Mouse (Mus musculus) neural tube, embryonic 12.5 days (tissue): ENCODE results near the gene Nynrin. TPM values are rescaled to one million over a fixed set of nuclear protein-coding genes. Genes with fewer than 3 reads are reported as not detected.

Source experiments
- ATAC-seq: fragments of 200-750 bp; cut with Nextera tagmentation; 2 replicates; pipeline ENCODE4 v1.8.0; 2017; ENCODE audit warnings: low read depth, mild to moderate bottlenecking, moderate TSS enrichment, moderate library complexity; ENCODE audit not compliant: low FRiP score
- H3K27ac ChIP-seq: fragments of 300-500 bp; sonication (generic); 2 replicates; pipeline ENCODE4 v1.5.1; 2016
- H3K27me3 ChIP-seq: fragments of 300-500 bp; sonication (generic); replicated peaks from 2 replicates; pipeline ENCODE4 v1.6.1; 2016; ENCODE audit warnings: mild to moderate bottlenecking
- H3K36me3 ChIP-seq: fragments of 300-500 bp; sonication (generic); 2 replicates; pipeline ENCODE4 v1.6.1; 2016; ENCODE audit warnings: mild to moderate bottlenecking
- H3K4me1 ChIP-seq: fragments of 300-500 bp; sonication (generic); 2 replicates; pipeline ENCODE4 v1.6.1; 2016
- H3K4me2 ChIP-seq: fragments of 300-500 bp; sonication (generic); replicated peaks from 2 replicates; pipeline ENCODE4 v1.6.1; 2016; ENCODE audit warnings: mild to moderate bottlenecking
- H3K4me3 ChIP-seq: fragments of 300-500 bp; sonication (generic); 2 replicates; pipeline ENCODE4 v1.5.1; 2016
- H3K9ac ChIP-seq: fragments of 300-500 bp; sonication (generic); 2 replicates; pipeline ENCODE4 v1.6.1; 2016; ENCODE audit warnings: mild to moderate bottlenecking
- H3K9me3 ChIP-seq: fragments of 300-500 bp; sonication (generic); 2 replicates; pipeline ENCODE4 v1.6.1; 2016; ENCODE audit warnings: mild to moderate bottlenecking
- WGBS: fragments of 180-500 bp; shearing (Covaris S2); methylation state at CpG from one replicate; pipeline ENCODE4 v1.1.7; 2016; 5-methylcytosine and 5-hydroxymethylcytosine counted together
- polyA plus RNA-seq: library from polyadenylated mRNA; unstranded; fragments of >200 nt; fragmentation: Nextera tagmentation; extraction: Ambion mirVana; gene quantifications from 2 replicates; pipeline ENCODE4 v1.2.1, GENCODE M21; 2016

Gene Nynrin
- polyA plus RNA-seq, 1 experiment from 2014 or later, result 21.5 TPM

DNA sequence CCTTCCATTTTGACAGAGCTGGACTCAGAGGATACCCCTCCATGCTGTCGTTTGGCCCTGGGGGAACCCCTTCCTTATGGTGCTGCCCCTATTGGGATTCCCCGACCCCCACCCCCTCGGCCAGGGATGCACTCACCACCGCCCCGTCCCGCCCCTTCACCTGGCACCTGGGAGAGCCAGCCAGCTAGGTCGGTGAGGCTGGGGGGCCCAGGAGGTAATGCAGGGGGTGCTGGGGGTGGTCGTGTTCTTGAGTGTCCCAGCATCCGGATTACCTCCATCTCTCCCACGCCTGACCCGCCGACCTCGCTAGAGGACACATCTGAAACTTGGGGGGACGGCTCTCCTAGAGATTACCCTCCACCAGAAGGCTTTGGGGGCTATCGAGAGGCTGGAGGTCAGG, 27.7 kb upstream of the Nynrin start:
- Histone ChIP-seq H3K4me1 (peaks cover 27% of the 10 kb centered on the region), H3K36me3 (no peaks in the 10 kb centered on the region), H3K4me2 (peak overlapping the region; percentile 85), H3K4me3 (peak overlapping the region; percentile 49), H3K27ac (no peak overlapping the region), H3K27me3 (peaks cover 24% of the 10 kb centered on the region), H3K9me3 (no peaks in the 10 kb centered on the region), H3K9ac (peak overlapping the region; percentile 58; the same call in 1 of the 2 replicates)
- 1% methylated on average over 15 of the region's 15 CpGs for WGBS
- no peak for ATAC-seq

GRCm38 (mm10) chr14:55826551-55827340, 27.1 kb upstream of the Nynrin start:
- Histone ChIP-seq H3K27ac (no peak overlapping the region), H3K9ac (peak overlapping the region; percentile 58; the same call in 1 of the 2 replicates), H3K36me3 (no peaks in the 10 kb centered on the region), H3K27me3 (peaks cover 24% of the 10 kb centered on the region), H3K9me3 (no peaks in the 10 kb centered on the region), H3K4me1 (peaks cover 27% of the 10 kb centered on the region), H3K4me3 (peak overlapping the region; percentile 49), H3K4me2 (peak overlapping the region; percentile 85)
- WGBS, result 9% methylated on average over 41 of the region's 41 CpGs
- no peak for ATAC-seq

GRCm38 (mm10) chr14:55828716-55829263, 25.0 kb upstream of the Nynrin start:
- Histone ChIP-seq H3K4me3 (no peak overlapping the region), H3K4me1 (peaks cover 27% of the 10 kb centered on the region), H3K9ac (no peak overlapping the region), H3K9me3 (no peaks in the 10 kb centered on the region), H3K4me2 (0 out of 2 replicates have a peak overlapping the region, but pooled peaks have one; percentile 12), H3K27me3 (peaks cover 24% of the 10 kb centered on the region), H3K36me3 (no peaks in the 10 kb centered on the region), H3K27ac (no peak overlapping the region)
- no peak for ATAC-seq
- 43% methylated on average over 3 of the region's 3 CpGs for WGBS

GRCm38 (mm10) chr14:55829854-55830253, 24.0 kb upstream of the Nynrin start:
- Histone ChIP-seq H3K27me3 (peaks cover 24% of the 10 kb centered on the region), H3K27ac (no peak overlapping the region), H3K4me2 (no peak overlapping the region), H3K9me3 (no peaks in the 10 kb centered on the region), H3K9ac (no peak overlapping the region), H3K36me3 (no peaks in the 10 kb centered on the region), H3K4me1 (peaks cover 16% of the 10 kb centered on the region), H3K4me3 (no peak overlapping the region)
- ATAC-seq, result no peak
- 94% methylated on average over 16 of the region's 16 CpGs for WGBS

- Histone ChIP-seq H3K4me2 (no peak overlapping the region), H3K9me3 (no peaks in the 10 kb centered on the region), H3K27ac (no peak overlapping the region), H3K4me3 (no peak overlapping the region), H3K9ac (no peak overlapping the region), H3K27me3 (peaks cover 21% of the 10 kb centered on the region), H3K36me3 (no peaks in the 10 kb centered on the region), H3K4me1 (peaks cover 11% of the 10 kb centered on the region)
- ATAC-seq, result no peak
- WGBS, result 84% methylated on average over 4 of the region's 4 CpGs
Observed at GRCm38 (mm10) chr14:55830331-55830730, 23.5 kb upstream of the Nynrin start.

DNA sequence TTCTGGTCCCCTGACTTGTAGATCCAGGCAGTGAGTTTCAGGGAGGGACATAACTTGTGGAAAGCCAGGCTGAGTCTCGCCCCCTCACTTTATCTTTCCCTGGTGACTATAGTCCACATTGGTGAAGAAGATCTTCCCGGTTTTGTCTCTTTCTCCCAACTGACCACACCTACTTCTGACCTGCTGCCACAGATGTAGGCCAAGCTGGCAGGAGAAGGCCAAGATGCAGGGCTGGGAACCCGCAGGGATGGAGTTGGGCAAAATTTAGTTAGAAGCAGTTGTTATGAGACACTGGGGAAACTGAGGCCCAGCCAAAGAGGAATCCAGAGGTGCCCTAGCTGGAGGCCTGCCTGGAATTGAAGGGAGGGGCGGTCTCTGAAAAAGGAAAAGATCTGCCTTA, 20.7 kb upstream of the Nynrin start:
- Histone ChIP-seq H3K4me2 (no peak overlapping the region), H3K9me3 (no peaks in the 10 kb centered on the region), H3K4me3 (no peak overlapping the region), H3K36me3 (no peaks in the 10 kb centered on the region), H3K9ac (no peak overlapping the region), H3K27ac (no peak overlapping the region), H3K4me1 (no peaks in the 10 kb centered on the region), H3K27me3 (0 out of 2 replicates have a peak, but pooled peaks cover 3% of the 10 kb centered on the region)
- WGBS, result 85% methylated on average over 4 of the region's 4 CpGs
- ATAC-seq, result no peak

- Histone ChIP-seq H3K4me3 (no peak overlapping the region), H3K27me3 (no peaks in the 10 kb centered on the region), H3K4me1 (no peaks in the 10 kb centered on the region), H3K36me3 (no peaks in the 10 kb centered on the region), H3K9me3 (no peaks in the 10 kb centered on the region), H3K27ac (no peak overlapping the region), H3K4me2 (no peak overlapping the region), H3K9ac (no peak overlapping the region)
- no peak for ATAC-seq
- WGBS, result 76% methylated on average over 5 of the region's 5 CpGs
Observed at GRCm38 (mm10) chr14:55834808-55835533, 18.8 kb upstream of the Nynrin start.

DNA sequence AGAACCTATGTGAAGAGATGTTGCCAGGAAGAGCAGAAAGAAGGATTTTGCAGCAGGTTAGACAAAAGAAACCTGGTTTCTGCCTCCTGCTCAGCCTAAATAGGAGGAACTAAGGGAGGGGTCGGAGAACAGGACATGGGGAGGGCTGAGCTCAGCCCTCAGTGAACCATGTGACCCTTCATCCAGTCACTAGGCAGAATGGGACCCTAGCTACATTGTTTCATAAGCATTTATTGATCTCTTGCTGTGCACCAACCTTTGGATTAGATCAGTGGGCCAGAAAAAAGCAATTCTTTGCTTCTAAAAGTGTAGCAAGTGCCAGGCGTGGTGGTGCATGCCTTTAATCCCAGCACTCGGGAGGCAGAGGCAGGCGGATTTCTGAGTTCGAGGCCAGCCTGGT, 15.5 kb upstream of the Nynrin start:
- 90% methylated on average over 5 of the region's 5 CpGs for WGBS
- no peak overlapping the region for H3K4me2 ChIP-seq
- H3K4me3 ChIP-seq, result no peak overlapping the region
- no peak for ATAC-seq
- no peaks in the 10 kb centered on the region for H3K9me3 ChIP-seq
- no peak overlapping the region for H3K27ac ChIP-seq
- no peaks in the 10 kb centered on the region for H3K27me3 ChIP-seq
- no peaks in the 10 kb centered on the region for H3K36me3 ChIP-seq
- H3K4me1 ChIP-seq, result no peaks in the 10 kb centered on the region
- H3K9ac ChIP-seq, result no peak overlapping the region

DNA sequence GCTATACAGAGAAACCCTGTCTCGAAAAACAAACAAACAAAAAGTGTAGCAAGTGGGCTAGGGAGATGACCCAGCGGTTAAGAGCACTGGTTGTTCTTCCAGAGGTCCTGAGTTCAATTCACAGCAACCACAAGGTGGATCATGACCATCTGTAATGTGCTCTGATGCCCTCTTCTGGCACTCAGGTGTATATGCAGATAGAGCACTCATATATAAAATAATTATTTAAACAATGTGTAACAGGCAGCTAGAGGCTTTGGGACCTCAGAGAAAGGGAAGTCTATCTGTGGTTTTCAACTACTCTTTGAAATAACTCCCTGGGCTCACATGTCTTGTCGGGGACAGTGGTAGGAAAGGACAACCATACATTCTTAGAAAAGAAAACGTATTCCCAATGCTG, 15.1 kb upstream of the Nynrin start:
- no peak for ATAC-seq
- Histone ChIP-seq H3K4me3 (no peak overlapping the region), H3K9ac (no peak overlapping the region), H3K27ac (no peak overlapping the region), H3K4me1 (no peaks in the 10 kb centered on the region), H3K36me3 (no peaks in the 10 kb centered on the region), H3K27me3 (no peaks in the 10 kb centered on the region), H3K4me2 (no peak overlapping the region), H3K9me3 (no peaks in the 10 kb centered on the region)
- 84% methylated on average over 4 of the region's 4 CpGs for WGBS

GRCm38 (mm10) chr14:55840853-55841366, 12.9 kb upstream of the Nynrin start:
- no peak for ATAC-seq
- 58% methylated on average over 4 of the region's 4 CpGs for WGBS

GRCm38 (mm10) chr14:55842794-55843193, 11.0 kb upstream of the Nynrin start:
- no peaks in the 10 kb centered on the region for H3K4me1 ChIP-seq
- WGBS, result 79% methylated on average over 4 of the region's 4 CpGs
- no peak for ATAC-seq

More at GRCm38 (mm10) chr14:55840853-55841366, 12.9 kb upstream of the Nynrin start:
- H3K9me3 ChIP-seq, result no peaks in the 10 kb centered on the region
- no peak overlapping the region for H3K4me2 ChIP-seq
- H3K27me3 ChIP-seq, result no peaks in the 10 kb centered on the region
- no peak overlapping the region for H3K4me3 ChIP-seq
- no peak overlapping the region for H3K9ac ChIP-seq
- H3K4me1 ChIP-seq, result no peaks in the 10 kb centered on the region
- H3K36me3 ChIP-seq, result no peaks in the 10 kb centered on the region
- no peak overlapping the region for H3K27ac ChIP-seq

More at GRCm38 (mm10) chr14:55842794-55843193, 11.0 kb upstream of the Nynrin start:
- H3K36me3 ChIP-seq, result no peaks in the 10 kb centered on the region
- H3K9me3 ChIP-seq, result no peaks in the 10 kb centered on the region
- H3K4me2 ChIP-seq, result no peak overlapping the region
- no peak overlapping the region for H3K27ac ChIP-seq
- no peaks in the 10 kb centered on the region for H3K27me3 ChIP-seq
- H3K4me3 ChIP-seq, result no peak overlapping the region
- no peak overlapping the region for H3K9ac ChIP-seq
